Mouse (Mus musculus) intestine, embryonic 14.5 days (tissue): ENCODE data around the gene Mypn. TPM values are rescaled to one million over a fixed set of nuclear protein-coding genes. Genes with fewer than 3 reads are reported as not detected.

ENCODE experiments used
- ATAC-seq: fragments of 200-750 bp; cut with Nextera tagmentation; replicated peaks from 2 replicates; pipeline ENCODE4 v1.8.0; 2017; ENCODE audit warnings: low read depth, moderate number of reproducible peaks, moderate TSS enrichment, moderate library complexity; ENCODE audit not compliant: low FRiP score, low TSS enrichment
- DNase-seq: peaks from one replicate; pipeline ENCODE4 v3.0.0-alpha.2; 2018; ENCODE audit warnings: low spot score
- H3K27ac ChIP-seq: fragments of 300-500 bp; sonication (generic); 2 replicates; pipeline ENCODE4 v1.5.1; 2014; ENCODE audit warnings: low read depth, mild to moderate bottlenecking, control low read depth
- H3K27me3 ChIP-seq: fragments of 300-500 bp; sonication (generic); replicated peaks from 2 replicates; pipeline ENCODE4 v1.6.1; 2014; ENCODE audit warnings: low read length, control low read depth; ENCODE audit not compliant: control insufficient read depth, insufficient read depth
- H3K36me3 ChIP-seq: fragments of 300-500 bp; sonication (generic); 2 replicates; pipeline ENCODE4 v1.6.1; 2014; ENCODE audit warnings: low read length, control low read depth; ENCODE audit not compliant: control insufficient read depth, insufficient read depth
- H3K4me1 ChIP-seq: fragments of 300-500 bp; sonication (generic); replicated peaks from 2 replicates; pipeline ENCODE4 v1.6.1; 2014; ENCODE audit warnings: low read length, control low read depth, mixed read lengths; ENCODE audit not compliant: control insufficient read depth, insufficient read depth
- H3K4me2 ChIP-seq: fragments of 300-500 bp; sonication (generic); 2 replicates; pipeline ENCODE4 v1.6.1; 2014; ENCODE audit warnings: low read length
- H3K4me3 ChIP-seq: fragments of 300-500 bp; sonication (generic); 2 replicates; pipeline ENCODE4 v1.5.1; 2014; ENCODE audit warnings: low read depth, low read length, control low read depth, mixed read lengths
- H3K9ac ChIP-seq: fragments of 300-500 bp; sonication (generic); 2 replicates; pipeline ENCODE4 v1.6.1; 2014; ENCODE audit warnings: mild to moderate bottlenecking, low read length
- H3K9me3 ChIP-seq: fragments of 300-500 bp; sonication (generic); 2 replicates; pipeline ENCODE4 v1.6.1; 2016; ENCODE audit warnings: low read length, control low read depth; ENCODE audit not compliant: control insufficient read depth
- whole genome bisulfite sequencing: fragments of 180-500 bp; shearing (Covaris S2); extraction: QIAGEN DNeasy Blood & Tissue Kit; methylation state at CpG from one replicate; pipeline ENCODE4 v1.1.7; 2014; 5-methylcytosine and 5-hydroxymethylcytosine counted together
- polyA plus RNA-seq: library from polyadenylated mRNA; unstranded; fragments of >200 nt; fragmentation: Nextera tagmentation; extraction: Ambion mirVana; gene quantifications from 2 replicates; pipeline ENCODE4 v1.2.1, GENCODE M21; 2014

Gene Mypn
- polyA plus RNA-seq, 1 experiment from 2014 or later: not detected

GRCm38 (mm10) chr10:63230266-63230665 lies 26.5 kb upstream of the Mypn start:
- Histone ChIP-seq H3K4me3 (no peak overlapping the region), H3K9ac (no peak overlapping the region), H3K4me2 (no peak overlapping the region), H3K4me1 (no peaks in the 10 kb centered on the region), H3K27ac (no peak overlapping the region), H3K27me3 (no peaks in the 10 kb centered on the region), H3K36me3 (no peaks in the 10 kb centered on the region), H3K9me3 (no peaks in the 10 kb centered on the region)
- DNase-seq (no peak), ATAC-seq (no peak)
- 79% methylated on average over 7 of the region's 7 CpGs for WGBS

GRCm38 (mm10) chr10:63224341-63224740 lies 20.6 kb upstream of the Mypn start:
- WGBS: 72% methylated on average over 12 of the region's 12 CpGs
- ATAC-seq: no peak
- H3K9me3 ChIP-seq: no peaks in the 10 kb centered on the region
- H3K4me3 ChIP-seq: no peak overlapping the region
- no peak overlapping the region for H3K27ac ChIP-seq
- H3K36me3 ChIP-seq: no peaks in the 10 kb centered on the region
- no peaks in the 10 kb centered on the region for H3K27me3 ChIP-seq
- no peak overlapping the region for H3K4me2 ChIP-seq
- no peak overlapping the region for H3K9ac ChIP-seq
- no peak for DNase-seq
- H3K4me1 ChIP-seq: no peaks in the 10 kb centered on the region

GRCm38 (mm10) chr10:63221081-63221783 lies 17.5 kb upstream of the Mypn start:
- Histone ChIP-seq H3K9ac (no peak overlapping the region), H3K4me2 (no peak overlapping the region), H3K27ac (no peak overlapping the region), H3K36me3 (no peaks in the 10 kb centered on the region), H3K4me1 (no peaks in the 10 kb centered on the region), H3K27me3 (no peaks in the 10 kb centered on the region), H3K9me3 (no peaks in the 10 kb centered on the region), H3K4me3 (no peak overlapping the region)
- DNase-seq (no peak), ATAC-seq (no peak)
- 75% methylated on average over 7 of the region's 7 CpGs for WGBS

- 59% methylated on average over 6 of the region's 6 CpGs for WGBS
- no peaks in the 10 kb centered on the region for H3K4me1 ChIP-seq
- H3K27ac ChIP-seq: no peak overlapping the region
- no peak overlapping the region for H3K4me2 ChIP-seq
- no peaks in the 10 kb centered on the region for H3K9me3 ChIP-seq
- no peak for DNase-seq
- no peaks in the 10 kb centered on the region for H3K27me3 ChIP-seq
- no peaks in the 10 kb centered on the region for H3K36me3 ChIP-seq
- H3K9ac ChIP-seq: no peak overlapping the region
- ATAC-seq: no peak
- no peak overlapping the region for H3K4me3 ChIP-seq
These were observed 5.1 kb upstream of the Mypn start for GRCm38 (mm10) chr10:63208871-63209270.

GRCm38 (mm10) chr10:63203002-63203401 lies 750 bp downstream of the Mypn start:
- no peaks in the 10 kb centered on the region for H3K36me3 ChIP-seq
- H3K4me2 ChIP-seq: no peak overlapping the region
- DNase-seq (no peak), ATAC-seq (no peak)
- 67% methylated on average over 3 of the region's 3 CpGs for WGBS
- H3K4me3 ChIP-seq: no peak overlapping the region
- H3K9ac ChIP-seq: no peak overlapping the region
- no peaks in the 10 kb centered on the region for H3K9me3 ChIP-seq
- no peaks in the 10 kb centered on the region for H3K4me1 ChIP-seq
- no peak overlapping the region for H3K27ac ChIP-seq
- H3K27me3 ChIP-seq: no peaks in the 10 kb centered on the region

- no peak for ATAC-seq
- Histone ChIP-seq H3K4me1 (no peaks in the 10 kb centered on the region), H3K4me2 (no peak overlapping the region), H3K9me3 (no peaks in the 10 kb centered on the region), H3K9ac (no peak overlapping the region), H3K27ac (no peak overlapping the region), H3K4me3 (no peak overlapping the region), H3K36me3 (no peaks in the 10 kb centered on the region), H3K27me3 (no peaks in the 10 kb centered on the region)
- no peak for DNase-seq
- 81% methylated on average over 8 of the region's 8 CpGs for WGBS
These were observed 2.2 kb downstream of the Mypn start for GRCm38 (mm10) chr10:63201534-63201933.

GRCm38 (mm10) chr10:63199008-63199407 lies 4.7 kb downstream of the Mypn start:
- WGBS: 84% methylated on average over 4 of the region's 4 CpGs
- H3K4me2 ChIP-seq: no peak overlapping the region
- no peaks in the 10 kb centered on the region for H3K36me3 ChIP-seq
- ATAC-seq (no peak), DNase-seq (no peak)
- no peaks in the 10 kb centered on the region for H3K9me3 ChIP-seq
- no peaks in the 10 kb centered on the region for H3K27me3 ChIP-seq
- no peak overlapping the region for H3K27ac ChIP-seq
- H3K9ac ChIP-seq: no peak overlapping the region
- no peaks in the 10 kb centered on the region for H3K4me1 ChIP-seq
- no peak overlapping the region for H3K4me3 ChIP-seq

GRCm38 (mm10) chr10:63192736-63193135 lies 11.0 kb downstream of the Mypn start:
- Histone ChIP-seq H3K4me2 (no peak overlapping the region), H3K9me3 (no peaks in the 10 kb centered on the region), H3K27ac (no peak overlapping the region), H3K9ac (no peak overlapping the region), H3K4me3 (no peak overlapping the region), H3K27me3 (no peaks in the 10 kb centered on the region), H3K36me3 (no peaks in the 10 kb centered on the region), H3K4me1 (no peaks in the 10 kb centered on the region)
- DNase-seq (no peak), ATAC-seq (no peak)
- WGBS: 84% methylated on average over 14 of the region's 14 CpGs

- 68% methylated on average over 18 of the region's 18 CpGs for WGBS
- H3K36me3 ChIP-seq: no peaks in the 10 kb centered on the region
- no peak overlapping the region for H3K27ac ChIP-seq
- H3K9ac ChIP-seq: no peak overlapping the region
- H3K4me3 ChIP-seq: no peak overlapping the region
- no peaks in the 10 kb centered on the region for H3K4me1 ChIP-seq
- H3K9me3 ChIP-seq: no peaks in the 10 kb centered on the region
- H3K4me2 ChIP-seq: no peak overlapping the region
- ATAC-seq (no peak), DNase-seq (no peak)
- H3K27me3 ChIP-seq: no peaks in the 10 kb centered on the region
These were observed 11.5 kb downstream of the Mypn start for GRCm38 (mm10) chr10:63192276-63192675.
